Mouse (Mus musculus): ENCODE data around the gene Zmat5.
"Not testable (repeated sequence)": the region's sequence is repeated elsewhere in the genome, so short reads cannot be mapped to it uniquely, and the experiment has no call there.

The Zmat5 gene

GRCm38 (mm10) chr11:4690353-4690752 lies 14.1 kb upstream of the Zmat5 start:
- DNase-seq, result no peak

GRCm38 (mm10) chr11:4691213-4691612 lies 13.3 kb upstream of the Zmat5 start:
- no peak for DNase-seq

GRCm38 (mm10) chr11:4692162-4692561 lies 12.3 kb upstream of the Zmat5 start:
- no peak for DNase-seq

GRCm38 (mm10) chr11:4697043-4697983 lies 7.2 kb upstream of the Zmat5 start:
- peak; percentile 81 for DNase-seq

- no peak for DNase-seq
Measured at GRCm38 (mm10) chr11:4700726-4701125, 3.8 kb upstream of the Zmat5 start.

GRCm38 (mm10) chr11:4703688-4704071 lies 798 bp upstream of the Zmat5 start:
- no peak for DNase-seq

GRCm38 (mm10) chr11:4705178-4705577 lies 700 bp downstream of the Zmat5 start:
- DNase-seq, result no peak

- DNase-seq, result not testable (repeated sequence)
Measured at GRCm38 (mm10) chr11:4710188-4710587, 5.7 kb downstream of the Zmat5 start.

GRCm38 (mm10) chr11:4712822-4713221 lies 8.3 kb downstream of the Zmat5 start:
- no peak for DNase-seq

- DNase-seq, result no peak
Measured at GRCm38 (mm10) chr11:4714727-4715126, 10.2 kb downstream of the Zmat5 start.

GRCm38 (mm10) chr11:4715596-4715995 lies 11.1 kb downstream of the Zmat5 start:
- DNase-seq, result no peak

- DNase-seq, result no peak
Measured at GRCm38 (mm10) chr11:4716530-4717236, 12.2 kb downstream of the Zmat5 start.

GRCm38 (mm10) chr11:4718548-4718947 lies 14.1 kb downstream of the Zmat5 start:
- DNase-seq, result peak; percentile 26

GRCm38 (mm10) chr11:4719961-4720360 lies 15.5 kb downstream of the Zmat5 start:
- no peak for DNase-seq

GRCm38 (mm10) chr11:4720393-4720792 lies 15.9 kb downstream of the Zmat5 start:
- DNase-seq, result no peak

- peak; percentile 27 for DNase-seq
Measured at GRCm38 (mm10) chr11:4720900-4721580, 16.6 kb downstream of the Zmat5 start.

- DNase-seq, result no peak
Measured at GRCm38 (mm10) chr11:4721728-4722127, 17.2 kb downstream of the Zmat5 start.

- DNase-seq, result no peak
Measured at GRCm38 (mm10) chr11:4729603-4730002, 25.1 kb downstream of the Zmat5 start.

GRCm38 (mm10) chr11:4730096-4730495 lies 25.6 kb downstream of the Zmat5 start:
- DNase-seq, result no peak

GRCm38 (mm10) chr11:4730913-4731312 lies 26.4 kb downstream of the Zmat5 start:
- DNase-seq, result no peak

- no peak for DNase-seq
Measured at GRCm38 (mm10) chr11:4731781-4732180, 27.3 kb downstream of the Zmat5 start.

- no peak for DNase-seq
Measured at GRCm38 (mm10) chr11:4734179-4734578, 29.7 kb downstream of the Zmat5 start.

GRCm38 (mm10) chr11:4736355-4736754 lies 31.9 kb downstream of the Zmat5 start:
- no peak for DNase-seq

Data from right cerebral cortex, adult 18-20 months (tissue).